Mouse (Mus musculus): ENCODE data around the gene Dner. TPM values are rescaled to one million over a fixed set of nuclear protein-coding genes. Genes with fewer than 3 reads are reported as not detected.

The Dner gene
- polyA plus RNA-seq, 1 experiment from 2014 or later = 1.2 TPM

DNA sequence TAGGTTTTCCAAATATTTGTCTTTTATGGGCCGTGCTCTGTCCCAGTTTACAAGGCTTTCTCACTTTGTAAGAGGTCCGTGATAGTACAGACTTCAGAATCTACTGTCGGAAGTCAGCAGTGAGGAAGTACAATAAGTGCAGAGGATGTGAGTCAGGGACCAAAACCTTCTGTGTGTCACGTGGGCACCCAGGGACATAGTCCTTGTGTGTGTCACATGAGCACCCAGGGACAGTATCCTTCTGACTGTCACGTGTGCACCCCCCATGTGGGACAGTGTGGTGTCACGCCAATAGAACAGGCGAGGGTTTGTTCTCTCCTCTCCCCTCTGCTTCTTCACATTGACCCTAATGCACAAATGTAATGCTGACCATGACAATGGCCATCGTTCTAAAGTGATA lies 134.2 kb downstream of the Dner start:
- no peak overlapping the region for H3K27ac ChIP-seq (ENCODE audit: low read length)
- H3K9ac ChIP-seq (ENCODE audit: low read length) = no peak overlapping the region
- H3K36me3 ChIP-seq (ENCODE audit: control insufficient read depth, insufficient read depth, low read length) = no peaks in the 10 kb centered on the region
- WGBS = 67% methylated on average over 8 of the region's 8 CpGs
- no peaks in the 10 kb centered on the region for H3K9me3 ChIP-seq (ENCODE audit: control insufficient read depth, low read length)
- no peak for ATAC-seq (ENCODE audit: low read depth)
- H3K4me1 ChIP-seq (replicated peaks; ENCODE audit: control insufficient read depth, insufficient read depth, low read length) = no peaks in the 10 kb centered on the region
- no peak overlapping the region for H3K4me2 ChIP-seq (ENCODE audit: low read depth, low read length)
- no peaks in the 10 kb centered on the region for H3K27me3 ChIP-seq (ENCODE audit: control insufficient read depth, insufficient read depth, low read depth, low read length)
- H3K4me3 ChIP-seq (ENCODE audit: low read length) = no peak overlapping the region

DNA sequence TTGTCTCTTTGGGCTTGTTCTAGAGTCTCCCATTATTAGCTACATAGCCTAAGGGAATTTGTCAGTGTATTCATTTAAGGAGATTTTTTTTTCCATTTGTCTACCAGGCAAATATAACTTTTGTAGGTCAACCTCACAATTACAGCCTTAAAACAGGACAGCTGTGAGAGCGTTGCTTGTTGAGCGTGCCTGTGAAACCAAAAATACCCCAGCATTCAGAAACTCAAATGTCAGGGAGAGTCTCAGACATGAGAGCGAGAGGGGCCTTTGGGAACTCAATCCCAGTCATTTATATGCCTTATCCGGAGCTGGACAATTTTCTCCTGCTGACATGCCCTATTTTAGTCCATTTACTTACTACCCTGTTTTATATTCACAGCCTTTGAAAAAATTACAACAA lies 134.6 kb downstream of the Dner start:
- Histone ChIP-seq H3K27me3 (ENCODE audit: control insufficient read depth, insufficient read depth, low read depth, low read length) (no peaks in the 10 kb centered on the region), H3K27ac (ENCODE audit: low read length) (no peak overlapping the region), H3K4me3 (ENCODE audit: low read length) (no peak overlapping the region), H3K4me1 (replicated peaks; ENCODE audit: control insufficient read depth, insufficient read depth, low read length) (no peaks in the 10 kb centered on the region), H3K9me3 (ENCODE audit: control insufficient read depth, low read length) (no peaks in the 10 kb centered on the region), H3K4me2 (ENCODE audit: low read depth, low read length) (no peak overlapping the region), H3K36me3 (ENCODE audit: control insufficient read depth, insufficient read depth, low read length) (no peaks in the 10 kb centered on the region), H3K9ac (ENCODE audit: low read length) (no peak overlapping the region)
- ATAC-seq (ENCODE audit: low read depth) = no peak
- 80% methylated on average over 4 of the region's 4 CpGs for WGBS

DNA sequence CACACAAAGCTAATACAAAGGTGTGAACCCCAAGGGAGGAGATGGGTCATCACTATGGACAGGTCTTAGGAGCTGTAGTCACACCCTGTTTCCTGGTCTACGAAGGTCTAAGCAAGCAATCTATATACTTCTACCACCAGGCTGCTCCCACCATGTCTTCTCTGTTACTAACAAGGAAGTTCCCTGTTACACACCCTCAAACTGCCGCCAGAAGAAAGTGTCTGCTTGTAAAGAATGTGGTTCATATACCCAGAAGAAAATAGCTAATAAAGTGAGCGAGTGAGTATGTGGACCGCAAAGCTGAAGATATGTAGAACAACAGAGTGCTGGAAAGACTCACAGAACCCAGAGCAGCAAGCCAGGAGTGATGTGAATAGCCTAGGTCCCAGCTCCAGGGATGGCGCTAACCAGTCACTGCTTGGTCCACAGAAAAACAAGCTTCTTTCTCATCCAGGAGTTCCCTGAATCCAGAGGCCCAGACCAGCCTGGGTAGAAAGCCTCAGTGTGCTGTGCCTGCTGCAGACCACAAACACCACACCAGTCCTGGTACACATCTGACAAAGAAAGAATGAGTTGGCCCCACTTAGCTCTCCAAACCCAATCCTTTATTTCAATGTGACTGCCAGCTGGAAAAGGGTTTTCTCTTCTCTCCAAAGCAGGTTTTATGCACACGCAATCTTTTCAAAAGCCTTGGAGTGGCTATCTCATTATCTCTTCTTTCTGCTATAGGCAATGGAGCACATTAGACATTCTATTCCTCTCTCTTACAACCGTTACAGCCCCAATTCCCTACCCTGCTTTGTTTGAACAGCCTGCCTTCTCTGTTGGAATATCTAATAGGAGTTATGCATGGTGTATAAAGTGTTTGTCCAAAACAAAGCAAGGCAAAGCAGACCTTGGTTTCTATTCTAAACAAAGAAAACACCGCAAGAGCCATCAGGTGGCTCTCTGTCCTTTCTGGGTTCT lies 139.2 kb downstream of the Dner start:
- H3K4me2 ChIP-seq (ENCODE audit: low read depth, low read length) = no peak overlapping the region
- H3K4me3 ChIP-seq (ENCODE audit: low read length) = no peak overlapping the region
- 75% methylated on average over 8 of the region's 8 CpGs for WGBS
- H3K4me1 ChIP-seq (replicated peaks; ENCODE audit: control insufficient read depth, insufficient read depth, low read length) = no peaks in the 10 kb centered on the region
- no peaks in the 10 kb centered on the region for H3K27me3 ChIP-seq (ENCODE audit: control insufficient read depth, insufficient read depth, low read depth, low read length)
- H3K27ac ChIP-seq (ENCODE audit: low read length) = no peak overlapping the region
- H3K9me3 ChIP-seq (ENCODE audit: control insufficient read depth, low read length) = no peaks in the 10 kb centered on the region; the same call in 1 of the 2 replicates
- H3K36me3 ChIP-seq (ENCODE audit: control insufficient read depth, insufficient read depth, low read length) = no peaks in the 10 kb centered on the region
- no peak for ATAC-seq (ENCODE audit: low read depth)
- no peak overlapping the region for H3K9ac ChIP-seq (ENCODE audit: low read length)

- Histone ChIP-seq H3K4me1 (replicated peaks; ENCODE audit: control insufficient read depth, insufficient read depth, low read length) (no peaks in the 10 kb centered on the region), H3K27ac (ENCODE audit: low read length) (no peak overlapping the region), H3K36me3 (ENCODE audit: control insufficient read depth, insufficient read depth, low read length) (no peaks in the 10 kb centered on the region), H3K4me3 (ENCODE audit: low read length) (no peak overlapping the region), H3K9ac (ENCODE audit: low read length) (no peak overlapping the region), H3K4me2 (ENCODE audit: low read depth, low read length) (no peak overlapping the region), H3K27me3 (ENCODE audit: control insufficient read depth, insufficient read depth, low read depth, low read length) (no peaks in the 10 kb centered on the region), H3K9me3 (ENCODE audit: control insufficient read depth, low read length) (no peaks in the 10 kb centered on the region; the same call in 1 of the 2 replicates)
- 89% methylated on average over 3 of the region's 3 CpGs for WGBS
- ATAC-seq (ENCODE audit: low read depth) = no peak
Measured at GRCm38 (mm10) chr1:84552005-84552404, 144.0 kb downstream of the Dner start.

- H3K27ac ChIP-seq (ENCODE audit: low read length) = no peak overlapping the region
- H3K4me3 ChIP-seq (ENCODE audit: low read length) = no peak overlapping the region
- no peaks in the 10 kb centered on the region; the same call in 1 of the 2 replicates for H3K9me3 ChIP-seq (ENCODE audit: control insufficient read depth, low read length)
- H3K4me1 ChIP-seq (replicated peaks; ENCODE audit: control insufficient read depth, insufficient read depth, low read length) = no peaks in the 10 kb centered on the region
- H3K4me2 ChIP-seq (ENCODE audit: low read depth, low read length) = no peak overlapping the region
- no peak overlapping the region for H3K9ac ChIP-seq (ENCODE audit: low read length)
- no peaks in the 10 kb centered on the region for H3K27me3 ChIP-seq (ENCODE audit: control insufficient read depth, insufficient read depth, low read depth, low read length)
- 52% methylated on average over 2 of the region's 2 CpGs for WGBS
- no peak for ATAC-seq (ENCODE audit: low read depth)
- H3K36me3 ChIP-seq (ENCODE audit: control insufficient read depth, insufficient read depth, low read length) = no peaks in the 10 kb centered on the region
Measured at GRCm38 (mm10) chr1:84550065-84550368, 146.0 kb downstream of the Dner start.

DNA sequence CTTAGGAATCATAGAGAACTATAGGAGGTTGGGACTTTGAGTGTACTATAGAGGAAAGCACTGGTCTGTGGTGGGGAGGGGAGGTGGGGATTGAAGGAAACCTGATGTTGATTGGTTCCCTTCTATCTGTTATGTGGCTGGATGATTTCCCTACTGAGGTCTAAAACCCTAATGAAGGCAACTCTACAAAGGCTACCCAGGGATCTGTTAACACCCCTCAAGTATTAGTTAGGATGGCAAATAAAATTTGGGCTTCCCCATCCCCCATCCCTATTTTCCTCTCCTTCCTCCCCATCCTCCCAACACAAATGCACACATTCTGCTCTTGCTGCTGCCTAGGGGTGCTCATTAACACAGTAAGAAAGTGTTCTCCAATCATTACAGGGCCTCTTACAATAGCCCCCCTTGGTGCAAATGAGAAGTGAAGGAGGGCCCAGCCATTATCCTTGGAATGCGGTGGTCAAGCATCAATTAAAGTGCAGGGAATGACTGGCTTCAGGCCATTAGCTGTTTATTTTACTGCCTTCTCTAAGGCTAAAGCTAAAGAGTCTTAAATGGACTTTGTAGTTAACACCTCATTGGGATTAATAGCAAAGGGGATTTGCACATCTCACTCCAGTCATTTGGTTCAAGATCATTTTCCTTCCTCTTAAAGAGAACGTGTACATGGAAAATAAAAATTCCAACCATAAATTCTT lies 146.5 kb downstream of the Dner start:
- H3K36me3 ChIP-seq (ENCODE audit: control insufficient read depth, insufficient read depth, low read length) = no peaks in the 10 kb centered on the region
- no peak for ATAC-seq (ENCODE audit: low read depth)
- 15% methylated on average over 2 of the region's 2 CpGs for WGBS

GRCm38 (mm10) chr1:84536069-84536468 lies 160.0 kb downstream of the Dner start:
- no peak overlapping the region for H3K27ac ChIP-seq (ENCODE audit: low read length)
- no peaks in the 10 kb centered on the region for H3K36me3 ChIP-seq (ENCODE audit: control insufficient read depth, insufficient read depth, low read length)
- WGBS = 61% methylated on average over 4 of the region's 4 CpGs
- H3K4me1 ChIP-seq (replicated peaks; ENCODE audit: control insufficient read depth, insufficient read depth, low read length) = no peaks in the 10 kb centered on the region
- ATAC-seq (ENCODE audit: low read depth) = no peak
- H3K4me3 ChIP-seq (ENCODE audit: low read length) = no peak overlapping the region
- no peaks in the 10 kb centered on the region for H3K9me3 ChIP-seq (ENCODE audit: control insufficient read depth, low read length)
- no peak overlapping the region for H3K9ac ChIP-seq (ENCODE audit: low read length)
- H3K27me3 ChIP-seq (ENCODE audit: control insufficient read depth, insufficient read depth, low read depth, low read length) = no peaks in the 10 kb centered on the region
- H3K4me2 ChIP-seq (ENCODE audit: low read depth, low read length) = no peak overlapping the region

More for the DNA sequence above, 146.5 kb downstream of the Dner start:
- H3K27me3 ChIP-seq (ENCODE audit: control insufficient read depth, insufficient read depth, low read depth, low read length) = no peaks in the 10 kb centered on the region
- no peak overlapping the region for H3K9ac ChIP-seq (ENCODE audit: low read length)
- no peaks in the 10 kb centered on the region for H3K4me1 ChIP-seq (replicated peaks; ENCODE audit: control insufficient read depth, insufficient read depth, low read length)
- no peak overlapping the region for H3K27ac ChIP-seq (ENCODE audit: low read length)
- no peak overlapping the region for H3K4me2 ChIP-seq (ENCODE audit: low read depth, low read length)
- H3K4me3 ChIP-seq (ENCODE audit: low read length) = no peak overlapping the region
- no peaks in the 10 kb centered on the region; the same call in 1 of the 2 replicates for H3K9me3 ChIP-seq (ENCODE audit: control insufficient read depth, low read length)

DNA sequence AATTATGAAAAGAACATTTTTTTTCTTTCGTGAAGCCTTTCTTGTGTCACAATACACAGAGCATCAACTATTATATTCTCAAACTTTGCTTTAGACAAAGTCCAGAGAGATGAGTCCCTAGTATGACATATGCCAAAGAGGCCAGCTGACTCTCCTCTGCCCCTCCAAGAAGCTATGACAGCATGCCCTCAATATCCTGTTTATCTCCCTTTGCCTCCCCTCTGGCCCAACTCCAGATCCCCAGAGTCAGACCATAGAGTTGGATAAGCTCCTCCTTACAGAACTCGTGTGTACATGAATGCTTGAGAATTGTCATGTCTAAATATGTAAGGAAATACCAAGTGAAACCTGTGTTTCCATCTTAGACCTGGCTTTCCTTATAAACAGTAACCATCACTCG lies 170.5 kb downstream of the Dner start:
- H3K27me3 ChIP-seq (ENCODE audit: control insufficient read depth, insufficient read depth, low read depth, low read length) = no peaks in the 10 kb centered on the region
- H3K9me3 ChIP-seq (ENCODE audit: control insufficient read depth, low read length) = no peaks in the 10 kb centered on the region
- H3K27ac ChIP-seq (ENCODE audit: low read length) = no peak overlapping the region
- H3K36me3 ChIP-seq (ENCODE audit: control insufficient read depth, insufficient read depth, low read length) = no peaks in the 10 kb centered on the region
- ATAC-seq (ENCODE audit: low read depth) = peak; percentile 54; the same call in 1 of the 2 replicates
- H3K4me1 ChIP-seq (replicated peaks; ENCODE audit: control insufficient read depth, insufficient read depth, low read length) = no peaks in the 10 kb centered on the region
- no peak overlapping the region for H3K4me2 ChIP-seq (ENCODE audit: low read depth, low read length)
- H3K4me3 ChIP-seq (ENCODE audit: low read length) = no peak overlapping the region
- WGBS = 69% methylated on average over 3 of the region's 3 CpGs
- no peak overlapping the region for H3K9ac ChIP-seq (ENCODE audit: low read length)

DNA sequence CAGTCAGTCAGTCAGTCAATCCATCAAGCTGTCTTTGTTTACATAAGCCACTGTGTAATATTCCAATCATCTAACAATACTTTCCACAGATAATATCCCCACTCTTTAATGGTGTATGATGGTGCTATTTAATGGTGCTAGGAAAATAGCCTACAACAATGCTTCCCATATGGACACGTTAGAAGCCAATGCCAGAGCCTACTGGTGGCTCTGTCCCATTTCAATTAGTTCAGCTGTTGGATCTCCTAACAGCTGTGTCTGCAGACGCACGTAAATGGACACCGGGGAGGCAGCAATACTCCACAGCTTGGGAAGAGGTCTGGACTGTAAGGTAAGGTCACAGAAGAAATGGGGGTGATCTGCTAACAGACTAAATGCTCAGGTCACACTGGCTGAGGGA lies 171.6 kb downstream of the Dner start:
- WGBS = 73% methylated on average over 4 of the region's 4 CpGs
- no peaks in the 10 kb centered on the region for H3K4me1 ChIP-seq (replicated peaks; ENCODE audit: control insufficient read depth, insufficient read depth, low read length)
- no peak overlapping the region for H3K9ac ChIP-seq (ENCODE audit: low read length)

More for the DNA sequence above, 171.6 kb downstream of the Dner start:
- ATAC-seq (ENCODE audit: low read depth) = no peak
- H3K36me3 ChIP-seq (ENCODE audit: control insufficient read depth, insufficient read depth, low read length) = no peaks in the 10 kb centered on the region
- no peaks in the 10 kb centered on the region for H3K9me3 ChIP-seq (ENCODE audit: control insufficient read depth, low read length)
- H3K27ac ChIP-seq (ENCODE audit: low read length) = no peak overlapping the region
- H3K4me3 ChIP-seq (ENCODE audit: low read length) = no peak overlapping the region
- H3K27me3 ChIP-seq (ENCODE audit: control insufficient read depth, insufficient read depth, low read depth, low read length) = no peaks in the 10 kb centered on the region
- H3K4me2 ChIP-seq (ENCODE audit: low read depth, low read length) = no peak overlapping the region

Data from lung, embryonic 16.5 days (tissue).